Mouse (Mus musculus): ENCODE data around the gene Fam214a.
"Not testable (repeated sequence)": the region's sequence is repeated elsewhere in the genome, so short reads cannot be mapped to it uniquely, and the experiment has no call there.

Gene Fam214a

GRCm38 (mm10) chr9:74982722-74983121 is 30.0 kb downstream of the Fam214a start:
- not testable (repeated sequence) for DNase-seq

- no peak for DNase-seq
These were observed 32.6 kb downstream of the Fam214a start for GRCm38 (mm10) chr9:74985173-74985715.

- no peak for DNase-seq
These were observed 33.1 kb downstream of the Fam214a start for GRCm38 (mm10) chr9:74985770-74986169.

- DNase-seq, result no peak
These were observed 36.3 kb downstream of the Fam214a start for GRCm38 (mm10) chr9:74988893-74989460.

GRCm38 (mm10) chr9:74989990-74990389 is 37.3 kb downstream of the Fam214a start:
- no peak for DNase-seq

- DNase-seq, result no peak
These were observed 42.0 kb downstream of the Fam214a start for GRCm38 (mm10) chr9:74994611-74995257.

GRCm38 (mm10) chr9:74996349-74996748 is 43.7 kb downstream of the Fam214a start:
- no peak for DNase-seq

GRCm38 (mm10) chr9:74997976-74998375 is 45.3 kb downstream of the Fam214a start:
- no peak for DNase-seq

GRCm38 (mm10) chr9:75001006-75001405 is 48.3 kb downstream of the Fam214a start:
- DNase-seq, result no peak

- DNase-seq, result peak; percentile 71 to 75
These were observed 49.0 kb downstream of the Fam214a start for GRCm38 (mm10) chr9:75001611-75002204.

GRCm38 (mm10) chr9:75002262-75002661 is 49.6 kb downstream of the Fam214a start:
- no peak for DNase-seq

- no peak for DNase-seq
These were observed 51.5 kb downstream of the Fam214a start for GRCm38 (mm10) chr9:75004203-75004602.

GRCm38 (mm10) chr9:75016591-75016990 is 63.9 kb downstream of the Fam214a start:
- no peak for DNase-seq

GRCm38 (mm10) chr9:75019181-75019580 is 66.5 kb downstream of the Fam214a start:
- DNase-seq, result no peak

- DNase-seq, result no peak
These were observed 66.9 kb downstream of the Fam214a start for GRCm38 (mm10) chr9:75019592-75019991.

GRCm38 (mm10) chr9:75020561-75020960 is 67.9 kb downstream of the Fam214a start:
- no peak for DNase-seq

- no peak for DNase-seq
These were observed 69.9 kb downstream of the Fam214a start for GRCm38 (mm10) chr9:75022546-75022945.

- no peak for DNase-seq
These were observed 70.6 kb downstream of the Fam214a start for GRCm38 (mm10) chr9:75023150-75023894.

- DNase-seq, result no peak
These were observed 71.4 kb downstream of the Fam214a start for GRCm38 (mm10) chr9:75024089-75024488.

GRCm38 (mm10) chr9:75025689-75026088 is 73.0 kb downstream of the Fam214a start:
- no peak for DNase-seq

GRCm38 (mm10) chr9:75032408-75032807 is 79.7 kb downstream of the Fam214a start:
- DNase-seq, result no peak

- DNase-seq, result no peak
These were observed 80.5 kb downstream of the Fam214a start for GRCm38 (mm10) chr9:75033141-75033540.

- DNase-seq, result no peak
These were observed 82.0 kb downstream of the Fam214a start for GRCm38 (mm10) chr9:75034691-75035090.
